Mouse (Mus musculus): Measurements from ENCODE around the gene Adamts4. TPM values are rescaled to one million over a fixed set of nuclear protein-coding genes. Genes with fewer than 3 reads are reported as not detected.

Adamts4 gene
- 1 to 10 TPM; 3.9 to 8.0 TPM for total RNA-seq (2021)
- long read RNA-seq, experiment 1, full-length matches to known transcripts = 9 of 10 reads
- long read RNA-seq, experiment 1, partial matches to known transcripts = 1 of 10 reads
- long read RNA-seq, experiment 1, other reads (novel, unspliced or antisense) = 0 of 10 reads
- long read RNA-seq, experiment 2, full-length matches to known transcripts = 3 of 4 reads
- long read RNA-seq, experiment 2, partial matches to known transcripts = 1 of 4 reads
- long read RNA-seq, experiment 2, other reads (novel, unspliced or antisense) = 0 of 4 reads

DNA sequence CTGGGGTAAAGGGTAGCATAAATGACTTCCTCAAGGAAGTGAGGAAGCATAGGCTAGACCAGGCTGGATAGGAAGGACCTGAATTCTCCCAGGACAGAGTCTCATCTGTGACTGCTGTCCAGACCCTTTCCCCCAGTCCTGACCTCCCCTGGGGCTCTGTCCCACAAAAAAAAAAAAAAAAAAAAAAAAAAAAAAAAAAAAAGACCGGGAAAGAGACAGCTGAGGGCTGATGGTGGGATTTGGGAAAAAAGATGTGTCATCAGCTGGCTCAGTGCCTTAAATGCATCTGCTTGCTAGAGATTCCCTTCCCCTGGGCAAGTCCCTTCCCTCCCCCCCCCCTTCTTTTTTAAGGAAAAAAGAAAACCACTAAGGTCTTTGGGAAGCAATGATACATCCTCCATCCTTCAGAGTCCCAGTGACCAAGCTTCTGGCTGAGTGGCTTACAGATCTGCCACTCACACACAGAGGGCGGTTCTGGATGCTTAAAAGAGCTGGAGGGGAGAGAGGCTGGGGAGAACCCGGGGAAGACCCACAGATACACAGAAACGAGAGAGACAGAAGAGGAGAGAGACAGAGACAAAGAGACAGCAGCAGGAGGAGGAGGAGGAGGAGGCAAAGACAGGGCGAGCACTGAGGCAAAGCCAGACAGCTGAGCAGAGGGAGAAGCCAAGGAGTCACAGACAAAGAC lies at the start of gene Adamts4:
TSS of gene Adamts4 (plus strand) at position 509 of the 688 bp plus-strand sequence.
- peak; percentile 56 for DNase-seq

DNA sequence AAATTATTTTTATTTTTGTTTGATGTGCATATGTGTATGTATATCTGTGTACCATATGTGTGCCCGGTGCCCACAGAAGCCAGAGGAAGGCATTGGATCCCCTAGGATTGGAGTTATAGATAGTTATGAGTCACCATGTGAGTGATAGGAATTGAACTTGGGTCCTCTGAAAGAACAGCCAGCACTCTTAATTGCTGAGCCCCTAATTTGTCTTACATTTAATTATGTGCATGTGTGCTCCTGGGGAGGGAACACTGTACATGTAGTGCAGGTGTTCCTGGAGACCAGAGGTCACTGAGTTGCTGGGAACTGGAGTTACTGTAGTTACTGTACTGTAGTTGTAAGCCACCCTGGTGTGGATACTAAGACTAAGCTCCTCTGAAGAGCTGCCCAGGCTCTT lies 49.5 kb upstream of the Adamts4 start:
- no peak for DNase-seq

DNA sequence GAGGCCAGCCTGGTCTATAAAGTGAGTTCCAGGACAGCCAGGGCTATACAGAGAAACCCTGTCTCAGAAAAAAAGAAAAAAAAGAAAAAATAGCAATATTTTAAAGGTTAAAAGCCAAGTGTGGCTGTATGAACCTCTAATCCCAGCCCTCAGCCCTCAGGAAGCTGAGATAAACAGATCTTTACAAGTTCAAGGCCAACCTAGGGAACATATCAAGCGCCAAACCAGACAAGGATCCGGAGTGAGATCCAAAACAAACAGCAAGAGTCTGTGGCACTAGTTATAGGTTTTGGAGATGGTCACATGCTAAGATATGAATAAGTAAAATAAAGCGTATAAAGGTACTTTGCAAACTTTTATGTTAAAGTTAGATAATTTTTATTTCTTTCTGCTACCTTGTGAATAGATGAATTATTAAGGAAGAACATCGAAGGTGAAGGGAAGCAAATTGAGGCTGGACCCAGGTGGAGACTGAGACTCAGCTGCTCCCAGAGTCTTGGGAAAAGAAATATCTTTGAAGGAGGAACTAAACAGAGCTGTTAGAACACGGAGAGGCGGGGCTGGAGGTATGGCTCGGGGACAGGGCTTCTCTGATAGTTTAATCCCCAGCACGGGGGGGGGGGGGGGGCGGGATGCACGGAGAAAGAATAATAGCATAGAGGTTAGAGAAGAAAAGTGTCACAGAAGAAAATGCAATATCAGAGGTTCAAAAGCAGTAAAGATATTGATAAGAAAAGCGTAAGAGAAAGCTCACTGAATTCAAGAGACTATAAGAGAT lies 46.6 kb upstream of the Adamts4 start:
- no peak for DNase-seq

DNA sequence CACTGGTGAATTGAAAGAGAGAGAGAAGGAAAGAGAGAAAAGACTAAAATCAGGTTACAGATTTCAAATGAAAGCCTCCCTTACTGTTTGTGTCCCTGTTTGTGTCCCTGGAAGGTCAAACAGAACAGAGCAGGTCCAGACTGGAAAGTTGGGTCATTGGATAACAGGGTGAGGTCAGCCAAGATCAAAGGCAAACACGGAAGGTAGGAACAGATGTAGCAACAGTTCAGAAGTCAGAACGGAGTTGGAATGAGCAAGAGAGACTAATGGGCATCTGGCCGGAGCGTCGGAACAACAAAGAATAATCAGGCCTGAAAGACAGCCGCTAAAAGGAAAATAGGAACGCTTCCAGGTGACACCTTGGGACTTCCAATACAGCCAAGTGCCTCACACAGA lies 46.0 kb upstream of the Adamts4 start:
- no peak for DNase-seq

DNA sequence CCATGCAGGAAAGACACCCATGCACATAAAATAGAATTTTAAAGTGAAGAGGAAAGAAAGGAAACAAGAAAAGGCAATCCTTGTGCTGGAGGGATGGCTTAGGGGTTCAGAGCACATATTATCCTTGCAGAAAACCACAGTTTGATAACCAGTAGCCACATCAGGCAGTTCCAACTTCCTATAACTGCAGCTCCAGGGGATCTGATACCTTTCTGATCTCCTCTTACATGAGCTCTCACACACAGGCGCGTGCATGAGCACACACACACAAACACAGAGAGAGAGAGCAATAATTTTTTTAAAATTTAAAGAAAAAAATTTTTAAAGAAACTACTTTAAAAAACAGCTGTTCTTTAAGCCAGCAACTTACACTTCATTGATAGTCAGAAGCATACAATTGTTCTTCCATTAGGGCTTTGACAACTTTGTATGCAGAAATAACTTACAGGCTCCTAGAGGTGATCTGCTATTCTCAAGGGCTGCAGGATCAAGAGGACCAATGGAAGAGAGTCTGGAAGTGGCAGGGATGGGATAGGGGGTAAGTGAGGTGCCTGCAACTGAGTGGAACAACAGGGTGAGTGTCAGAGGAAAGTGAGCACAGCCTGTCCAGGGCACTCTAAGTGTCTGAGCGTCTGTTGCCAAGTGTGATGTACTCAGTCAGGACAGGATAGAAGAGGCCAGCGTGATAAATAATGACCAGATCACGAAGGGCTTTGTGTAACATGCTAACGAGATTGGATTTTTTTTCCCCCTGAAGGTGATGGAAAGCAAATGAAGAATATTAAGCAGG lies 44.3 kb upstream of the Adamts4 start:
- DNase-seq = no peak

DNA sequence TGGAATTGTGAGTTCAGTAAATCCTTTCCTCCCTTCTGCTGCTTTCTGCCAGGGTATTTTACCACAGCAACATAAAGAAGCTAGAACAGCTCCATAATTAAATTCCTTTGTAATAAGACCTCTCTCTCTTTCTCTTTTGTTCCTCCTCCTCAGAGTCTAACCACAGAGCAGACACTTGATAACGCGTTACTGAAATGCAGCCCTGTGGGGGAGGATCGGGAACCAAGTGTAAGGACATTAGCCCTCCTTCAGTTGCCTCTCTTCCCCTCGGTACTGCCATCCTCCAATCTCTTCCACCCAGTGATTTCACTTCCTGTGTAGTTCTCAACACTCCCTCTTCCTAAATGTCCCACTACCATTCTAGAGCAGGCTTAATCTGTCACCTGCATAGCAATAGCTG lies 40.8 kb upstream of the Adamts4 start:
- DNase-seq = no peak

DNA sequence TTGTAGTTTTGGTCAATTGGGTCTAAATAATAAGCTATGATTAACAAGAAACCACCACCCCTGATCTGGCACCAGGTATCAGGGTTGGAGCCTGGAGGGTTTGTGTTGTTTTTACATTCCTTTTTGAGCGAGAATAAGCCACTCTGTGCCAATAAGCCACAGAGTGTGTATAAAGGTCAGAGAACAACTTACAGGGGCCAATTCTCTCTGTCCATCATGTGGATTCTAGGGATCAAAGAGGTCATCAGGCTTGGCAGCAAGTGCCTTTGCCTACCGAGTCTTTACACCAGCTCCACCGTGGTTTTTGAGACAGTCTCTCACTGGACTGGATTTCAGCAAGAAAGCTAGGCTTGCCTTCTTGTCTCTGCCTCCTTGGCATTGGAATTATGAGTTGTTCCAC lies 37.4 kb upstream of the Adamts4 start:
- no peak for DNase-seq

DNA sequence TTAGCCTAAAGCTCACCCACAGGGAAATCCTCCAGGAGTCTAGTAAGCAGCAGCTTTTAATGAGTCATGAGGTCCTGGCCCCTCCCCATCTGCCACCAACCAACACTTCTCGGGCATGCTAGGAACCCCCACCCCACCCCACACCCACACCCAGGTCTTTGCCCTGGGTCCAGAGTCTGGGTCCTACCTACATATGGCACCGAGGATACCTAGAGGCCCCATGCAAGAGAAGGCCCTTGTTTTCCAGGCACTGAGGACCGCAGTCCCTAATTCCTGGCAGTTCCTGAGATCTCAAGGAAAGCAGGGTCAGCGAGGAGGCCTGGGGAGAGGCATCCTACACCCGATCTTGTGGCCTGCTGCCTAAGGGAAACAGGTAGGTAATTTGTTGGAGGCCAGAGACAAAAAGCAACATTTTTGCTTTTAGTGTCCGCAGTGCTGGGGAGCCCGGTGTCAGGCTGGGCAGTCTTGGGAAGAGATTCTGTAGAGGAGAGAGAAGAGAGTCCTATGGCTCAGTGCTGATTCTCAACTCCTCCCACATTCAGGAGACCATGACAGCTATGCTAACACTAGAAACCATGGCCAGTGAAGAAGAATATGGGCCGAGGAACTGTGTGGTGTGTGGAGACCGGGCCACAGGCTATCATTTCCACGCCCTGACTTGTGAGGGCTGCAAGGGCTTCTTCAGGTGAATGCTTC lies 36.3 kb upstream of the Adamts4 start, which contains the start of gene Nr1i3:
TSS of gene Nr1i3 (plus strand) at position 170 of the 696 bp plus-strand sequence.
- no peak for DNase-seq

DNA sequence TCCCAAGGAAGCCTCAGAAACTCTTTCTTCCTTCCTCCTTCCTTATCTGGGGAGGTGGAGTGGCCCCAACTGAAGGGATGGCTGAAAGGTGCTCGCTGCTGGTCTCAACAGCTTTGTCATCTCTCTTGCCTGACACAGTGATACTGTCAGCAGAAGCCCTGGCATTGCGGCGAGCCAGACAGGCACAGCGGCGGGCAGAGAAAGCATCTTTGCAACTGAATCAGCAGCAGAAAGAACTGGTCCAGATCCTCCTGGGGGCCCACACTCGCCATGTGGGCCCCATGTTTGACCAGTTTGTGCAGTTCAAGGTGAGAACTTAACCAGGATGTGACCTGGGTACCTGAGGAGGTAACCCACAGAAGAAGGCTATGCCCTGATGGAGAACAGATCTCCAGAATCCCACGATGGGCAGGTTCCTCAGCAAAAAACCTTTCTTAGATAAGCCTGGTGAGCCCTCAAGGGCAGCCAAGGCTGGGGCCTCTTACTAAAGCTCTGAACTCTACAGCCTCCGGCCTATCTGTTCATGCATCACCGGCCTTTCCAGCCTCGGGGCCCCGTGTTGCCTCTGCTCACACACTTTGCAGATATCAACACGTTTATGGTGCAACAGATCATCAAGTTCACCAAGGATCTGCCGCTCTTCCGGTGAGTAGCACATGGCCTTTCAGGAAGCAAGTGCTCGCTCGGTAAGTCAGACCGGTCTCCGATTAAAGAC lies 33.8 kb upstream of the Adamts4 start:
- DNase-seq = no peak

DNA sequence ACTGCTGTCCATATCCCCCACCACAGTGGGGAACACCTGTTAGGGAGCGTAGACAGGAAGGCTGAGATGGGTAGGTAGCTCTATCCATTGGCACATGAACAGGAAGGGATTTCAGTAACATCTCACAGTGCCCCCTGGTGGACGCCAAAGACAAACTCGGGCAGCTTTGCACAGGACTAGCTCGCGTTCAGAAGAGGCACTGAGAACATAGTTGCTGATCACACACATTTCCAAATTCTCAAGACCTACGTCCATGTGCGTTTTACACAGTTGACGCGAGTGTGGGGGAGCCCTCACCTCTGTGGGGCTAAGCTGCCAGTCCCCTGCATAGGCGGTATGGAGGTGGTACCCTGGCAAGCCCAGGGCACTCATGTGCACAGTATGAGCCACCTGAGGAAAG lies 29.4 kb upstream of the Adamts4 start:
- peak; percentile 89 for DNase-seq

DNA sequence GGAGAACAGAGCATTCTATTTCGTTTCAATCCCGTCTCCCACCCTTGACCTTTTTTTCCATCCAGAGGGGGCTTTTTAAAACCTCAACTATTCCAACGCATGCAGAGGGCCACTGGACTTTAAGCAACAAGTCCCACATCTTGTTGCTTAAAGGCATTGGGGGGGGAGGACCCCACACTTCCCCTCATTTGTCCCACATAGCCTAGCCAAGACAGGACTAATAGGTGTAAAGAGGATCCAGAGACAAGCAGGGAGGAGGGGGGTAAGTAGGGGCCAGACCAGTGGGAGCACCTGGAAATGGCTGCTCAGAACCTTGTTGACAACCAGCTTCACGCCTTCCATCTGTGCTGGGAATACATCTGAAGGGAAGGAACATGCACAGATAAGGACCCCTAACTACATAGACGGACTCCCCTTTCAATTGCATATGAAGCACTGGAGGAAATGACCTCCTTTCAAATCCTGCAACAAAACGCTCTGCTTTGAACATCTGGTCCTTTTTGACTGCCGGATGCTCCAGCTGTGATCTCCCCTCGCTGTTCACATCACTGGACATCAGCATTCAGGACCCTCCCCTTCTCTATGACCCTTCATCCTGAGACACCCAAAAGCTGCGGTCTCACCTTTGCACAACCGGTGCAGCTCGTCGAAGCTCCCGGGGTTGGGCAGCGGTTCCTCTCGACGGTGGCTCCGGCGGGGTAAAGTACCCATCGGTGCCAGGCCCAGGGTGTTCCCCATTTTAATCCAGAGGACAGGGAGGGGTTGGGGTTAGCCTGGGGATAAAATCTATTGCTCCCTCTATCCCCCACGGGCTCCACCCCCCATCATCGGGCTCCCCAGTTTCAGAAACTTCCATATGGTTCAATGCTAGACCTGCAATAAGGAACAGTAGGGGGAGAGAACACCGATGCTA lies 28.7 kb upstream of the Adamts4 start:
- DNase-seq = peak; percentile 19

DNA sequence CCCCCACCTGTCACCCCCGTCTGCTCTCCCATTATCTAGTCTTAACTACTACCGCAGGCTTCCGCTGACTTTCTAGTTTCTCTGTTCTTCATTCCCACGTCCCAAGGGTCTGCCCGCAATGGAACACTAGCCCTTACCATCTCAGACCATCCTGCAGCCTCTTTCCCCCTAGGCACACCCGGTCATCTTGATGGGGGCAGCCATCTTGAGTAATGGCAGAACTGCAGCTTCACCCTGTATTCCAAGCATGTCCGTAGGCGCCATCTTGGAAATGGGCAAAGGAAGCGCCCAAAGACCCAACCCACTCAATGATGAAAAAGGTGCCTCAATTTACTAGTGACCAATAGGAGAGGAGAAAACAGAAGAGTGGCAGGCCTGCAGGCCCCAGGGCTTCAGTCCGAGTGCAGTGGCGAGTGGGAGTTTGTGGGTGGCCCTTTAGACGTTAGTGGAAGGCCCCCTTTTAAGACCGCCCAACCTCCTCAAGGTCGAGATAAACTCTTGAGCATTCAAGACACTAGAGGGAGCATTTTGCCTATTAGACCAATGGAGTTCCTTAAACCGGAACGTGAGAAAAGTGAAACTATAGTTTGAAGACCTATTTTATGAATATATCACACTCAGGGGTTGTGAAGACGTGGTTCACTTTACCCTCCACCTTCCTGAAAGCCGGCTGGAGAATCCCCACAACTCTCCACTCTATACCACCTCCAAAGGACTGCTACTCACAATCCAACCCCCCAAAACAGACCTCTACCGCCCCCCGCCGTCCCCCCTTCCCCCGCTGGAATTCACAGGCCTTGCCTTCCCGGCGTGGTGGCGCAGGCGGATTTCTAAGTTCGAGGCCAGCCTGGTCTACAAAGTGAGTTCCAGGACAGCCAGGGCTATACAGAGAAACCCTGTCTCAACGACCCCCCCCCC lies 27.7 kb upstream of the Adamts4 start, which contains the start of gene Tomm40l:
TSS of gene Tomm40l (minus strand) at position 277 of the 918 bp plus-strand sequence.
- peak; percentile 73 for DNase-seq

DNA sequence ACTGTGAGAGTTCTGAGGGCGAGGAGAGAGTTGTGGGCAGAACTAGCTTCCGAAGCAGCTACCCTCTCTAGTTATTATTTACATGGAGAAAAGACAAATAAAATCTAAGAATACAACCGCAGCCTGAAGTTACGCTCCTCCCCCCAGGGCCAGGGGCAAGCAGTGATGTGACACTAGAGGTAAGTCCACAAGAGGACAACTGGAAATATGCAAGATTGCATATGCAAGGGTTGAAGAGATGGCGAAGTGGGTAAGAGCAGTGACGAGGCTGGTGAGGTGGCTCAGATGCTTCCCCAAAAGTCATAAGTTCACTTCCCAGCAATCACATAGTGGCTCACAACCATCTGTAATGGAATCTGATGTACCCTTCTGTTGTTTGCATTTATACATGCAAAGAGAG lies 27.1 kb upstream of the Adamts4 start:
- no peak for DNase-seq

DNA sequence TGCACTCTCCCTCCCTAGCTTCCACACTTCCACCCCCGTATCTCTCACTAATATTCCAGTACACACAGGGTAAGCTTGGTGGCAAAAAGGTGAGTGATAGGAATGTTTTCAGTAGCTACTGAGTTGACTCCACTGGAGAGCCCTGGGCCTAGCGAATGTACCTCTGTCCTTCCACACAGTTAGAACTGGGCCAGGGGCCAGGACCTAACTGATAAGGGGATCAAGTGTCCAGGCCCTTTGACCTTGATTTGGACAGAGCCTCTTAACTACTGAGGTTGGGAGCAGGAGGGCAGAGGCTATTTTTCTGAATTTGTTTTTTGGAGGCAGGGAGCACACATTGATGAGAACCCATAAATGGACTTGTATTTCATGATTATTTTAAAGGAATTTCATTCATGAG lies 26.4 kb upstream of the Adamts4 start:
- DNase-seq = no peak

DNA sequence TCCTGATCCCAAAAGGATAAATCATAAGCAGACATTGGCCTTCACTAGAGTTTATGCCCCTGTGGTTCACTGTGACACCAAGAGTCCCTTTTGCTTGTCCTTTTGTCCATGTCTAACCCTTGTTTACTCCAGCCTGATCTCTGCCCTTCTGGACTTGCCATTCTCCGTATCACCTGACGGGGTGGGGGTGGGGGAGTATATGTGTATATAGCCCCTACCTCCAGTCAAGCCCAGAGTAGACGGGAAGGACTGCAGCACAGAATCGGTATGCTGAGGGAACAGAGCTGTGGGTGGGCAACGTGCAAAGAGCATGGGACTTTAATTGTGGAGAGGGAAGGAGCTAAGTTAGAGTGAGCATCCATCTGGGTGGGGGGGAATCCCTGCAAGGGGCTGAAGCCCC lies 25.4 kb upstream of the Adamts4 start, which contains the start of gene Apoa2:
TSS of gene Apoa2 (plus strand) at position 198 of the 400 bp plus-strand sequence.
- DNase-seq = no peak

DNA sequence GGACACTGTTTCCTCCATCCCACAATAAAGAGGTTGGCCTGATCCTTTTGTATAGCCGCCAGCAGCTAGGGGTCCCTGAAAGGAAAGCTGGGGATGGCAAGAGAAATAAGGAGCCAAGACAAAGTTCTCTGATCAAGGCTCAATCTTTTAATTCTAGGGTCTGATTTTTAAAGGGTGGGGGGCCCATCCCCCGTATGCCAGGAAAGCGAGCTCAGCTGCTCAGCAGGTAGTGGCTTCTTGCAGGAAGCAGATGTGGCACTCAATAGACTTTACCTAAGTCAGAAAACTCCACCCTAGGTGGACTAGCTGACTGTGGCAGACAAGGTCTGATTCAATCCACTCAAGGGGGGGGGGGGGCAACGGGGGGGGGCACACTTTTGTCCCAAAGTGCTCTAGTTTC lies 23.4 kb upstream of the Adamts4 start:
- no peak for DNase-seq

DNA sequence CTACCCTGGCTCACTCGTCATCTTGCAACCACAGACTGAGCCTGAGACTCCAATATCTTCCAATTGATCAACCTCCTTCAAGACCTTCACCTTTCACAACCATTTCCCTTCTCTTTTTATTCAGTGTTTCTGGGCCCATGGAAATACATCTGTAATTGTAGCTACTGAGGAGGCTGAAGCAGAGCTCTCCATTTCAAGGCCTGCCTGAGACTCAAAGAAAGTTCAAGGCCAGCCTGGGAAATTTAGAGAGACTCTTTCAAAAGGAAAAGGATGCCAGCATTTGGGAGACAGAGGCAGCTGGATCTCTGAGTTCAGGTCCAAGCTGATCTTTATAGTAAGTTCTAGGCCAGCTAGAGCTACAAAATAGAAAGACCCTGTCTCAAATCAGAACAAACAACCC lies 22.3 kb upstream of the Adamts4 start:
- DNase-seq = no peak

DNA sequence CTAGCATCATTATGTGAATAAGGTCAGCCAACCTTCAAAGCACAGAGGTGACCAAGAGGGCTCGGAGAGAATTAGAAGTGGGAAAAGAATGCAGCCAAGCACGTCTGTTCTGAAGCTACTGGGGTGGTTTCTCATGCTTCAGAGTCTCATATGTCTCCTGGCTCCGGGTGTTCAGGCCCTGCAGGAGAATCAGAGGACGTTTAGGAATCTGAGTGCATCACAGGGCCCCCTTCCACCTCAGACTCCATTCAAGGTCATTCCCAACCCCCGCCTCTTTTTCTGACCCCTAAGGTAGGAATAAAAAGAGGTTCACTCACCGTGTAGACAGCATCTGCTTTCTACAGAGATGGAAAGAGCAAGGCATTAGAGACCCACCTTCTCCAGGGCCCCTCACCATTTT lies 20.5 kb upstream of the Adamts4 start:
- DNase-seq = no peak

DNA sequence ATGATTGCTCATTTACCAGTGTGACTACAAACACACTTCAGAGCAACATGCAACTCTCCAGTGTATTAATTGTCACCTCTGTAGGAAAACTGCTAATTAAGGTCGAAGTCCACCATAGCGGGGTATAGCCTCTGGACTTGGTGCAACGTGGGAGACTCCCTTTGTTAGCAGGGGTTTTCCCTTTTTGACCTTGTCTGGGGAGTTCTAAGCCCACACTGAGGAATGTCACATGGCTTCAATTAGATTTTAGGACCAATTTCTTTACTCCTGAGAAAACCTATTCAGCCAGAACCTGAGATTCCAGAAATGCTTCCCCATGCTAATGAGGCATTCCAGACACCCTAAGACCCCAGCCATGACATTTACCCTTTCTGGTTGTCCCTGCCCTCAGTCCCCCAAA lies 20.0 kb upstream of the Adamts4 start:
- no peak for DNase-seq
